Mouse (Mus musculus) colon, adult 2 months (tissue): ENCODE measurements around the gene Cops9. TPM values are rescaled to one million over a fixed set of nuclear protein-coding genes. Genes with fewer than 3 reads are reported as not detected.

Experiments
- polyA plus RNA-seq: library from polyadenylated mRNA; depleted of rRNA; stranded (reverse); fragments of >200 nt; gene quantifications from 2 replicates; pipeline ENCODE4 v1.2.3, GENCODE M21; 2012; rRNA removed

Cops9 gene
- polyA plus RNA-seq, result 60.3 and 85.8 TPM in 2 replicates

GRCm38 (mm10) chr1:92641514-92642272 is at the start of gene Cops9:
Cops9 (minus strand) TSS chr1:92641985.

DNA sequence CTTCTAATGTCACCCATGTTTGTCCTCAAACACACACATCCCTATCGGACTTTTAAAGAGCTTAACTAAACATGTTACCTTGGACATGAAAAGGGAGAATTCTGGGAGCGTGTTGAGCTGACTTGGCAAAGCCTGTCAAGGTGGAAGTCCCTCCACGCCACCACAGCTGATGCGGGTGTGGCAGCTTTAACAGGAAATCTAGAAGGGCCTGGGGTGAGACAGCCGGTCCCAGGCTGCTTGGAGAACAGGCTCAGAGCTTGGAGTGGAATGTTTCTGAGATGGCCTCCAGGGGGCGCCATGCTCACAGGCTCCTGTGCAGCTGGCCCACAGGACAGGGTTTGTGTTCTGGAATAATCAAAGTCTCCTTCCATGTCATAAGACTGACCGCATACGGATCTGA is 6.9 kb upstream of the Cops9 start, which contains the start of gene Otos:
Otos (minus strand) TSS at position 169 of the 400 bp plus-strand sequence.

GRCm38 (mm10) chr1:92617488-92617887 is 24.3 kb downstream of the Cops9 start, which contains the start of gene Olfr12:
Olfr12 (plus strand) TSS chr1:92617788.

GRCm38 (mm10) chr1:92605482-92605881 is 36.3 kb downstream of the Cops9 start, which contains the start of gene Olfr1410:
Olfr1410 (plus strand) TSS chr1:92605782.

GRCm38 (mm10) chr1:92594111-92594510 is 47.7 kb downstream of the Cops9 start, which contains the start of gene Olfr1411:
Olfr1411 (plus strand) TSS chr1:92594411.

Other genes with a start within 250 kb of the Cops9 start
- gene Ndufa10, start 168.1 kb downstream of the Cops9 start, polyA plus RNA-seq, result 89.2 and 100.0 TPM in 2 replicates
- gene Olfr1416, start 156.9 kb downstream of the Cops9 start, polyA plus RNA-seq, result not detected in 2 replicates
- not detected in 2 replicates for gene Olfr1415, start 145.9 kb downstream of the Cops9 start, polyA plus RNA-seq
- gene Olfr1414, start 123.3 kb downstream of the Cops9 start, polyA plus RNA-seq, result not detected in 2 replicates
- not detected in 2 replicates for gene Olfr1413, start 70.7 kb downstream of the Cops9 start, polyA plus RNA-seq
- not detected in 2 replicates for gene Olfr1412, start 56.2 kb downstream of the Cops9 start, polyA plus RNA-seq
- gene Olfr1411, start 47.6 kb downstream of the Cops9 start, polyA plus RNA-seq, result not detected in 2 replicates
- gene Olfr1410, start 36.2 kb downstream of the Cops9 start, polyA plus RNA-seq, result not detected in 2 replicates
- not detected in 2 replicates for gene Olfr12, start 24.2 kb downstream of the Cops9 start, polyA plus RNA-seq
- 0.30 TPM in 1 of 2 replicates, not detected in the other for gene Otos, start 6.9 kb upstream of the Cops9 start, polyA plus RNA-seq
- gene Gpc1, start 189.7 kb upstream of the Cops9 start, polyA plus RNA-seq, result 23.0 and 29.9 TPM in 2 replicates